Mouse (Mus musculus) gastrocnemius, adult 18-20 months (tissue): Measurements from ENCODE around the gene Olfr573-ps1. TPM values are rescaled to one million over a fixed set of nuclear protein-coding genes. Genes with fewer than 3 reads are reported as not detected.

Experiments
- DNase-seq: peaks from one replicate; pipeline ENCODE4 v3.0.0; 2021; ENCODE audit warnings: low spot score
- long read RNA-seq, 2 experiments: library from polyadenylated mRNA; stranded (forward); transcript quantifications; one replicate each; pipeline ENCODE4 v2.0.0; 2021
- total RNA-seq, 2 experiments: library from RNA; stranded (reverse); gene quantifications; 2 replicates each; pipeline ENCODE4 v1.2.3; 2021

Gene Olfr573-ps1
- total RNA-seq, result not detected
- long read RNA-seq, experiment 1, result 0 reads
- long read RNA-seq, experiment 2, result 0 reads

DNA sequence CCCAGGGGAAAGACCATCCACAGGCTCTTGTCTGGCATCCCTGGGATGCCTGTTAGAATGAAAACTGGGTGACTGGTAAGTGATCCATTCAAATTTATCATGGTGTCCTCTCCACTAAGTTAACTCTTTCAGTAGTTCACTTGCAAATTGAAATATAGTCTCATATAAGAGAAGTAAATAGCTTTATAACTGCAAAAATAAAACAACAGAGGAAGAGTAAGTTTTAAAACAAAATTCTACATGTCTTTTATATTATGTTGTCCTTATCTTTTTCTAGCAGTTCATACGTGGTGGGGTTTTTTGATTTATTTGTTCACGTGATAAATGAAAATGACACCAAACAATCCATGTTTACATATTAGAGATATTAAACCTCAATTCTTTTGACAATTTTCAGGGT, at the start of gene Olfr573-ps1:
Gene Olfr573-ps1 (minus strand): TSS at position 101 of the 400 bp plus-strand sequence.
- DNase-seq, result no peak

DNA sequence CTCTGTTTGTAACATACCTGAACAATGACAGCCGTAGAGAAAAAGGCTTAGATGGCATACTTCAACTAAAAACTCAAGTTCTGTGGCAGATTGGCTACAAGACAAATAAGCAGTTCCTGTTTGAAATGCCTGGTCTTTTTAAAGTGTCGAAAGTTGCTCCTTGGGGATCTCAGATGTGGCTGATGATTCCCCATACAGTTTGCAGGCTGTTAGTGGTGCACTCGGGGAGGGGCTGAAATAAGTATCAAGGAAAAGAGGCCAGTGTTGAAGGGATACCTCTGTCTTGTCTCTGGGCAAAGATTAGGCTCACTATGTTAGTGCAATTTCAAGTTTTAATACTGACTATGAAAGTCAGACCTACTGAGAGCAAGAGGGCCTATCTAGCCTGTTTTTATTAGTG, 46.8 kb upstream of the Olfr573-ps1 start, which contains the start of gene Olfr578:
Gene Olfr578 (minus strand): TSS at position 101 of the 400 bp plus-strand sequence.
- DNase-seq, result no peak

GRCm38 (mm10) chr7:102975843-102976242, 33.5 kb upstream of the Olfr573-ps1 start, which contains the start of gene Olfr577:
TSS of gene Olfr577 (minus strand) at chr7:102975943.
- no peak for DNase-seq

DNA sequence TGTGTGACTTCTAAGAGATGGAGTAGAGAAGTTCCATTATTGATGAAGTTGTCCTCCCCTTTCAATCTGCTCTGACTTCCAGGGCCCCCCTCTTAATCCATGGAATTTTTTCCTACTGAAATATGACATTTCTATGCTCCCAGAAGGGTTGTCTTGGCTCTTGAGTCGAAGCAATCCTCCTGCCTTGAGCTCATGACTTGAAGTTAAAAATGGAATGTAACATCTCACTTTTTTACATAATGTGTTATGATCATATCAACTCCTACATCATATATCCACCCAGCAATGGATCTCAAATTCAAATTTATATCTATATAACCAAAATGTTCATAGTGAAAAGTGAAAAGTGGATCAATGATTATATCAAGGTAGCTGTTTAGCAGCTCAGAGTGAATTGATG, 32.0 kb upstream of the Olfr573-ps1 start:
- no peak for DNase-seq

DNA sequence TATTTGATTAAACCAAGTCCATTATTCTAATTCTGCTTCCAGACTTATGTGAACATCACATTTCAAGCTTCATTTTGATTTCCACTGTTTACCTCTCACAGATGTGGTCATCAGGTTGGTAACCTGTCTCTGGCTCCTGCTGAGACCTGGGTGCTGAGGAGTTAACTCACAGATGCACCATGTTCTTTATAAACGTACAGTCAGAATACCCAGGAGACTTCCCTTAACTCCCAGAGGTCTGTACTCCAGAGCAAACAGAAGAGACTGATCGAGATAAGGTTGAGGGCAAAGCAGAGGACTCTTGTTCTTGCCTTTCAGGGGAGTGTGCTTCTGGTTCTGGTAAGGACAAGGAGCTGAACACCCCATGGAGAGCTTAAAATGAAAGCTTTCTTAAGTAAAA, 20.0 kb upstream of the Olfr573-ps1 start, which contains the start of gene Olfr576:
Gene Olfr576 (plus strand): TSS at position 301 of the 400 bp plus-strand sequence.
- DNase-seq, result no peak

DNA sequence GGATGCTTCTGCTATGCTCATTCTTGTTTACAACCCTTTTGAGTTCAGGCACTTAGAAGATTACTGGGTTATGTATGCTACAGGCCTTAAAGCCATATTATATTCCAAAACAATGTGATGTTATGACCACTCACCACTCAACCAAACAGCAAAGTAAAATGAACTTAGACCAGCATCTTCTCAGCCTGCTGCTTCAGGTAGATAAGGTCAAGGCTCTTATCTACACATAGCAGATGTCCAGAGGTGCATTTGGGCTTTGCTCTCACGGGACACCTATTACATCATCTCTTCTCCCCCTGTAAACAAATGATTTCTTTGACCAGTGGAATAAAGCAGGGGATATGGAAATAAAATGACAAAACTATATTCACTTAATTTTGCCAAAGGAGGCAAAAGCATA, 16.2 kb upstream of the Olfr573-ps1 start, which contains the start of gene Olfr575:
Gene Olfr575 (minus strand): TSS at position 183 of the 400 bp plus-strand sequence.
- no peak for DNase-seq

DNA sequence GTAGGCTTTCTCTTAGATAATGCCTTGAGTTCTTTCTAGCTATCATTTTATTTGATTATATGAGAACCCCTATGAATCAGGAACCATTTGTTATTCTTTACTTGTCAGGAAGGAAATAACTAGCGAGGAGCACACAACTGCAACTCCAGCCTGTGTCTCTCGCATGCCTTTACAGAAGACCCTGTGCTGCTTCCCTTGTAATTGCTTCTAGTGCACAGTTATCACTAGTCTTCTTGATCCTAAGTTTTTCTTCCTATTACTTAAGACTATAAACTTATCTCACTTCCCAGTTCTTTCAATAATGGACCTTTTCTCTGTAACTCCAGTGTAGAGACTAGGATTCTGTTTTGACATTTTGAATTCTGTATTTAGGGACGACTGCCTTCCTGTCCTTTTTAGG, 15.8 kb upstream of the Olfr573-ps1 start:
- DNase-seq, result no peak

GRCm38 (mm10) chr7:102950732-102951131, 8.4 kb upstream of the Olfr573-ps1 start:
- no peak for DNase-seq

DNA sequence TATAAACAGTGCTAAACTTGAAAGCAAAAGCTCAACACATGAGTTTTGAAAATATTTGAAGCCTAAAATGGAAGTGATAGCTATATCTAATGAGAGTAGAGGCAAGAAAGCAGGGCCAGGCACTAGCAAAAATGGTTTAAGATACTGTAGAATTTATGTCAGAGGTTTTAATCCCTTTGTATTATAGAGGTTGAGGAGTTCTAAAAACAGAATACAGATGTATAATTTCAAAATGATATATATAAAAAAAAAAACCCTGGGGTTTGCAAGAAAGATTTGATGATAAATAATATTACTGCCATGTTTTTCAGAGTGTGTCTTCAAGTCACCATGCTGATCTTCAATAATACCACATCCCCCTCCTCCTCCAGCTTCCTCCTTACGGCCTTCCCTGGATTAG, 5.8 kb upstream of the Olfr573-ps1 start, which contains the start of gene Olfr574:
Gene Olfr574 (plus strand): TSS at position 301 of the 400 bp plus-strand sequence.
- DNase-seq, result no peak

GRCm38 (mm10) chr7:102943417-102943816, 1.0 kb upstream of the Olfr573-ps1 start:
- no peak for DNase-seq

DNA sequence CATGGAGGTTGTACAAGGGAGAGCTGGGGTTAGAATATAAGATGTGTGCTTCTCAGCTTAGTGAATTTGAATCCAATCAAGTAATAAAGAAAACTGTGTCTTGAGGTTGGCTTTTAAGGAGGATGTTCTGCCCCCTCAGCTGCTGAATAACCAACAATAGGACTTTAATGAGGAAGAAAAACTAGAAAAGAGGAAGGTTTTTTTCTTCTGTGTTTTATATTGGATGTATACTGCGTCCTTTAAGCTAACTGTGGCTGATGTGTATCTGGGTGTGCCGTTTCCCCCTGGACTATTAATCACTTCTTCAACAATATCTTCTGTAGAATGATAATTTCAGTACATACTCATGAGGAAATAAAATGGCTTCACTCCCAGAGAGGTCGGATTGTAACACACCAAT, 15.3 kb downstream of the Olfr573-ps1 start:
- no peak for DNase-seq

GRCm38 (mm10) chr7:102924109-102924508, 18.3 kb downstream of the Olfr573-ps1 start, which contains the start of gene Olfr572:
TSS of gene Olfr572 (plus strand) at chr7:102924409.
- DNase-seq, result no peak

GRCm38 (mm10) chr7:102919632-102920031, 22.7 kb downstream of the Olfr573-ps1 start:
- DNase-seq, result no peak

- no peak for DNase-seq
Observed at GRCm38 (mm10) chr7:102917032-102917875, 25.1 kb downstream of the Olfr573-ps1 start, which contains the start of gene Olfr571. TSS of gene Olfr571 (minus strand) at chr7:102917536.

- no peak for DNase-seq
Observed at GRCm38 (mm10) chr7:102916405-102916804, 26.0 kb downstream of the Olfr573-ps1 start.

DNA sequence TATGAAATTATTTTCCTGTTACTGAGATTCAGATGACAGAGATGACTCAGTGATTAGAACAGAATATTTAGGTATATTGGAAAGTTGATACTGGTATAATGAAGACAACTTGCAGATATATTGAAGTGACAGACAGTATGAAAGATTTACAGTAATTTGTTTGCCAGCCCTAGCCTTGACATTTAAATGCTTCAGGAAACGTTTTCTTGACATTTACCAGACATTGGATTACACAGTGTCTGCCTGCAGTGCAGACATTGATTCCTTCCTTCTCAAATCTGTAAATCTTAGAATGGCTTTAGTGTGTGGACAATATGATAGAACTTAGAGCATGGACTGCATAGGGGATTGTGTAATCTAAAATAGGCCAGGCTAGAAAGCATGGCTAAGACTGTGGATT, 27.1 kb downstream of the Olfr573-ps1 start:
- DNase-seq, result no peak

Other genes starting within 250 kb of the Olfr573-ps1 start
- gene Olfr557, start 246.7 kb downstream of the Olfr573-ps1 start, total RNA-seq, result not detected
- 1 to 10 TPM in 1 of 2 experiments, under 1 TPM in 1; 0.91 to 1.3 TPM for gene Olfr558, start 240.4 kb downstream of the Olfr573-ps1 start, total RNA-seq
- gene Olfr33, start 223.5 kb downstream of the Olfr573-ps1 start, total RNA-seq, result not detected
- gene Olfr559, start 215.1 kb downstream of the Olfr573-ps1 start, total RNA-seq, result not detected
- gene Olfr560, start 183.2 kb downstream of the Olfr573-ps1 start, total RNA-seq, result not detected
- gene Olfr78, start 183.1 kb downstream of the Olfr573-ps1 start, total RNA-seq, result under 1 TPM; 0.21 to 0.40 TPM
- gene Olfr561, start 171.4 kb downstream of the Olfr573-ps1 start, total RNA-seq, result not detected
- not detected for gene Olfr564, start 139.1 kb downstream of the Olfr573-ps1 start, total RNA-seq
- not detected for gene Olfr566, start 83.8 kb downstream of the Olfr573-ps1 start, total RNA-seq
- gene Olfr568, start 65.5 kb downstream of the Olfr573-ps1 start, total RNA-seq, result not detected
- gene Olfr569, start 51.7 kb downstream of the Olfr573-ps1 start, total RNA-seq, result not detected
- not detected for gene Olfr570, start 48.0 kb downstream of the Olfr573-ps1 start, total RNA-seq
- not detected for gene Olfr571, start 25.0 kb downstream of the Olfr573-ps1 start, total RNA-seq
- not detected for gene Olfr572, start 18.2 kb downstream of the Olfr573-ps1 start, total RNA-seq
- not detected for gene Olfr574, start 5.9 kb upstream of the Olfr573-ps1 start, total RNA-seq
- gene Olfr575, start 16.2 kb upstream of the Olfr573-ps1 start, total RNA-seq, result not detected
- not detected for gene Olfr576, start 20.1 kb upstream of the Olfr573-ps1 start, total RNA-seq
- gene Olfr577, start 33.4 kb upstream of the Olfr573-ps1 start, total RNA-seq, result not detected
- not detected for gene Olfr578, start 46.7 kb upstream of the Olfr573-ps1 start, total RNA-seq
- not detected for gene Olfr582, start 95.4 kb upstream of the Olfr573-ps1 start, total RNA-seq
- not detected for gene Olfr583, start 108.7 kb upstream of the Olfr573-ps1 start, total RNA-seq
- gene Olfr584, start 139.3 kb upstream of the Olfr573-ps1 start, total RNA-seq, result not detected
- not detected for gene Olfr585, start 155.1 kb upstream of the Olfr573-ps1 start, total RNA-seq
- gene Olfr586, start 183.1 kb upstream of the Olfr573-ps1 start, total RNA-seq, result not detected
- gene Olfr588-ps1, start 198.3 kb upstream of the Olfr573-ps1 start, total RNA-seq, result not detected
- not detected for gene Olfr589, start 213.8 kb upstream of the Olfr573-ps1 start, total RNA-seq
- gene Olfr591, start 235.8 kb upstream of the Olfr573-ps1 start, total RNA-seq, result not detected
- not detected for gene Olfr592, start 242.2 kb upstream of the Olfr573-ps1 start, total RNA-seq